Mouse (Mus musculus): ENCODE results near the gene Tas1r2. TPM values are rescaled to one million over a fixed set of nuclear protein-coding genes. Genes with fewer than 3 reads are reported as not detected.

Tas1r2 gene
- polyA plus RNA-seq, 1 experiment from 2014 or later, result not detected

GRCm38 (mm10) chr4:139650086-139650743 lies 3.1 kb upstream of the Tas1r2 start:
- no peak overlapping the region for H3K4me2 ChIP-seq (replicated peaks; ENCODE audit: low read depth, low read length)
- no peaks in the 10 kb centered on the region for H3K27me3 ChIP-seq (ENCODE audit: insufficient read depth, low read length)
- WGBS, result 67% methylated on average over 15 of the region's 15 CpGs
- no peaks in the 10 kb centered on the region for H3K9me3 ChIP-seq (ENCODE audit: low read length)
- H3K36me3 ChIP-seq (ENCODE audit: insufficient read depth, low read length), result peaks cover 18% of the 10 kb centered on the region
- no peak overlapping the region for H3K4me3 ChIP-seq (ENCODE audit: low read length)
- peaks cover 8% of the 10 kb centered on the region; the same call in 1 of the 2 replicates for H3K4me1 ChIP-seq (ENCODE audit: insufficient read depth, low read length)
- H3K27ac ChIP-seq (ENCODE audit: low read length), result no peak overlapping the region
- peak overlapping the region; percentile 19; the same call in 1 of the 2 replicates for H3K9ac ChIP-seq (replicated peaks; ENCODE audit: low read length)
- ATAC-seq (ENCODE audit: low FRiP score, low TSS enrichment), result peak; percentile 14; the same call in 1 of the 2 replicates

DNA sequence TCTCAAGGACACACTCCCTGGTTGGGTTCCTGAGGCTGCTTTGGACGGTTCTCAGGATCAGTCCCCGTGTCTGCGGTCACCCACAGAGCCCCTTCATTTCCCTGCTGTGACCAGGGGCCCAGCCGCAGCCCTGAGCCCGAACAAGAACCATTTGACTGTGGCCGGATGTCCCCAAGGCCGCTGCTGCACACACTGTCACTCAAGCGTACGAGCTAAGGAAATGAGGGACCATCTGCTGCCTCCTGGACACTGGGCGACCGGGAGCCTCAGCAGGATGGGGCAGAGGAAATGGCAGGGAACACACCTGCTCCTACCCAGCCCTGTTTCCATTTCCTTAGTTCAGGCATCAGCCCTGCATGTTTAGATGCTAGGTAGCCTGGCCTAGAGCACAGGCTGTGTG lies 2.4 kb upstream of the Tas1r2 start:
- Histone ChIP-seq H3K9ac (replicated peaks; ENCODE audit: low read length) (peak overlapping the region; percentile 19; the same call in 1 of the 2 replicates), H3K27ac (ENCODE audit: low read length) (peak overlapping the region; percentile 24; the same call in 1 of the 2 replicates)

DNA sequence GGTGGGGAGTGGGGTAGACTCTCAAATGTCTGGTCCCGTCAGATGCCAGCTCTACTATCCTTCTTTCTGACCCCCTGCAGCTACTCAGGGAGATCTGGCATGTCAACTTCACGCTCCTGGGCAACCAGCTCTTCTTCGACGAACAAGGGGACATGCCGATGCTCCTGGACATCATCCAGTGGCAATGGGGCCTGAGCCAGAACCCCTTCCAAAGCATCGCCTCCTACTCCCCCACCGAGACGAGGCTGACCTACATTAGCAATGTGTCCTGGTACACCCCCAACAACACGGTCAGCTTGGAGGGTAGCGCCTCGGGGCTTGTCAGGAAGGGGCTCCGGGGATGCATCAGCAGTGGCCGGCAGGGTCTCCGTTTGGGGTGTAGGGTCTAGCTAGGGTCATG lies 8.6 kb downstream of the Tas1r2 start:
- 91% methylated on average over 14 of the region's 14 CpGs for WGBS
- no peaks in the 10 kb centered on the region for H3K27me3 ChIP-seq (ENCODE audit: insufficient read depth, low read length)
- no peaks in the 10 kb centered on the region for H3K36me3 ChIP-seq (ENCODE audit: insufficient read depth, low read length)
- H3K4me2 ChIP-seq (replicated peaks; ENCODE audit: low read depth, low read length), result no peak overlapping the region
- no peak overlapping the region for H3K27ac ChIP-seq (ENCODE audit: low read length)
- H3K4me3 ChIP-seq (ENCODE audit: low read length), result no peak overlapping the region
- H3K9ac ChIP-seq (replicated peaks; ENCODE audit: low read length), result no peak overlapping the region
- H3K4me1 ChIP-seq (ENCODE audit: insufficient read depth, low read length), result no peaks in the 10 kb centered on the region
- no peaks in the 10 kb centered on the region for H3K9me3 ChIP-seq (ENCODE audit: low read length)
- ATAC-seq (ENCODE audit: low FRiP score, low TSS enrichment), result no peak

More for the DNA sequence above, 2.4 kb upstream of the Tas1r2 start:
- Histone ChIP-seq H3K4me3 (ENCODE audit: low read length) (no peak overlapping the region), H3K36me3 (ENCODE audit: insufficient read depth, low read length) (peaks cover 17% of the 10 kb centered on the region), H3K4me2 (replicated peaks; ENCODE audit: low read depth, low read length) (no peak overlapping the region), H3K27me3 (ENCODE audit: insufficient read depth, low read length) (no peaks in the 10 kb centered on the region), H3K9me3 (ENCODE audit: low read length) (no peaks in the 10 kb centered on the region), H3K4me1 (ENCODE audit: insufficient read depth, low read length) (peaks cover 8% of the 10 kb centered on the region; the same call in 1 of the 2 replicates)
- 46% methylated on average over 11 of the region's 11 CpGs for WGBS
- peak; percentile 64 for ATAC-seq (ENCODE audit: low FRiP score, low TSS enrichment)

DNA sequence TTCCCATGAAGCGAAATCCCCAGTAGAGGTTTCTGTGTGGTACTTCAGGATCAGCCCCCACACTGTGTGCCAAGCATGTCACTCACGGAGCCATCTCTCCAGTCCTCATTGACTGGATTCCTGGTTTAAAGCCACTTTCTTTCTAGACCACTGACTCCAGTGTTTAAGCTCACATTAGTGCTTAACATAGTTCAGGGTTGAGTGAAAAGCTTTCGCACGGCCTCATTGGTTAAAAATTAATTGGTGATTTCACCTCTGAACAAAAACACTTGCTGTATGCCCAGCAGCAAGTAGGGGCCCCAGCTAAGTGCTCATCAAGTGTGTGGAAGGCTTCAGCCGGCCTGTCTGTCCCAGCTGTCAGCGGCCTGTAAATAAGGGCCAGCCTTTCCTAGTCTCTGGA lies 14.3 kb downstream of the Tas1r2 start:
- peak; percentile 82 for ATAC-seq (ENCODE audit: low FRiP score, low TSS enrichment)
- H3K4me3 ChIP-seq (ENCODE audit: low read length), result no peak overlapping the region
- WGBS, result 50% methylated on average over 6 of the region's 6 CpGs
- H3K4me1 ChIP-seq (ENCODE audit: insufficient read depth, low read length), result 0 out of 2 replicates have a peak, but pooled peaks cover 4% of the 10 kb centered on the region
- no peak overlapping the region for H3K4me2 ChIP-seq (replicated peaks; ENCODE audit: low read depth, low read length)
- H3K9me3 ChIP-seq (ENCODE audit: low read length), result 0 out of 2 replicates have a peak, but pooled peaks cover 4% of the 10 kb centered on the region
- no peak overlapping the region for H3K9ac ChIP-seq (replicated peaks; ENCODE audit: low read length)
- H3K36me3 ChIP-seq (ENCODE audit: insufficient read depth, low read length), result no peaks in the 10 kb centered on the region
- H3K27ac ChIP-seq (ENCODE audit: low read length), result no peak overlapping the region
- no peaks in the 10 kb centered on the region for H3K27me3 ChIP-seq (ENCODE audit: insufficient read depth, low read length)

- Histone ChIP-seq H3K9ac (replicated peaks; ENCODE audit: low read length) (no peak overlapping the region), H3K4me2 (replicated peaks; ENCODE audit: low read depth, low read length) (no peak overlapping the region), H3K9me3 (ENCODE audit: low read length) (0 out of 2 replicates have a peak, but pooled peaks cover 4% of the 10 kb centered on the region), H3K4me3 (ENCODE audit: low read length) (no peak overlapping the region), H3K36me3 (ENCODE audit: insufficient read depth, low read length) (no peaks in the 10 kb centered on the region), H3K27me3 (ENCODE audit: insufficient read depth, low read length) (no peaks in the 10 kb centered on the region), H3K4me1 (ENCODE audit: insufficient read depth, low read length) (0 out of 2 replicates have a peak, but pooled peaks cover 4% of the 10 kb centered on the region), H3K27ac (ENCODE audit: low read length) (no peak overlapping the region)
- ATAC-seq (ENCODE audit: low FRiP score, low TSS enrichment), result no peak
- WGBS, result 17% methylated on average over 6 of the region's 6 CpGs
Measured at GRCm38 (mm10) chr4:139669847-139670246, 16.5 kb downstream of the Tas1r2 start.

GRCm38 (mm10) chr4:139675696-139676095 lies 22.4 kb downstream of the Tas1r2 start:
- Histone ChIP-seq H3K27me3 (ENCODE audit: insufficient read depth, low read length) (no peaks in the 10 kb centered on the region), H3K9me3 (ENCODE audit: low read length) (peaks cover 9% of the 10 kb centered on the region; the same call in 1 of the 2 replicates), H3K9ac (replicated peaks; ENCODE audit: low read length) (no peak overlapping the region), H3K27ac (ENCODE audit: low read length) (no peak overlapping the region), H3K4me2 (replicated peaks; ENCODE audit: low read depth, low read length) (no peak overlapping the region), H3K4me1 (ENCODE audit: insufficient read depth, low read length) (no peaks in the 10 kb centered on the region), H3K4me3 (ENCODE audit: low read length) (no peak overlapping the region), H3K36me3 (ENCODE audit: insufficient read depth, low read length) (no peaks in the 10 kb centered on the region)
- no peak for ATAC-seq (ENCODE audit: low FRiP score, low TSS enrichment)
- WGBS, result 59% methylated on average over 9 of the region's 9 CpGs

GRCm38 (mm10) chr4:139683728-139684638 lies 30.6 kb downstream of the Tas1r2 start:
- Histone ChIP-seq H3K9ac (replicated peaks; ENCODE audit: low read length) (no peak overlapping the region), H3K27ac (ENCODE audit: low read length) (no peak overlapping the region), H3K4me3 (ENCODE audit: low read length) (no peak overlapping the region), H3K36me3 (ENCODE audit: insufficient read depth, low read length) (no peaks in the 10 kb centered on the region), H3K9me3 (ENCODE audit: low read length) (peaks cover 10% of the 10 kb centered on the region; the same call in 1 of the 2 replicates), H3K27me3 (ENCODE audit: insufficient read depth, low read length) (no peaks in the 10 kb centered on the region), H3K4me2 (replicated peaks; ENCODE audit: low read depth, low read length) (no peak overlapping the region), H3K4me1 (ENCODE audit: insufficient read depth, low read length) (no peaks in the 10 kb centered on the region)
- no peak for ATAC-seq (ENCODE audit: low FRiP score, low TSS enrichment)
- whole genome bisulfite sequencing, result 76% methylated on average over 22 of the region's 22 CpGs

DNA sequence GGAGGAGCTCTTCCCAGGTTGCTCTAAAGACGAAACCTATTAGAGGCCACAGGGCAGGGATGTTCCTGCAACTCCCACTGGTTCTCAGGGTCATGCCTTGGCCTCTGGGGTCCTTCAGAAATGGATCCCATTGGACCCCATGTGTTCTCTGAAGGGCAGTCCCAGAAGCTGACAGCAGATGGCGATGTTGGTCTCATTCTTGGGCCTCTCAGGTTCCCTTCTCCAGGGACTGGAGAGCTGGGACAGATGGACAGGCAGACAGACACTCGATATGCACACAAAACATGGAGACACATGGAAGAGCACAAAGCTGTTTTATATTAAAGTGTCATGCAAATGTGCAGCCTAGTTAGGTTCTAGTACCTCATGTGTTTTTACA lies 31.3 kb downstream of the Tas1r2 start:
- Histone ChIP-seq H3K36me3 (ENCODE audit: insufficient read depth, low read length) (no peaks in the 10 kb centered on the region), H3K27ac (ENCODE audit: low read length) (no peak overlapping the region), H3K4me3 (ENCODE audit: low read length) (no peak overlapping the region), H3K9me3 (ENCODE audit: low read length) (peaks cover 10% of the 10 kb centered on the region; the same call in 1 of the 2 replicates), H3K9ac (replicated peaks; ENCODE audit: low read length) (no peak overlapping the region), H3K4me2 (replicated peaks; ENCODE audit: low read depth, low read length) (no peak overlapping the region), H3K27me3 (ENCODE audit: insufficient read depth, low read length) (no peaks in the 10 kb centered on the region), H3K4me1 (ENCODE audit: insufficient read depth, low read length) (no peaks in the 10 kb centered on the region)
- WGBS, result 8% methylated on average over 3 of the region's 3 CpGs
- no peak for ATAC-seq (ENCODE audit: low FRiP score, low TSS enrichment)

DNA sequence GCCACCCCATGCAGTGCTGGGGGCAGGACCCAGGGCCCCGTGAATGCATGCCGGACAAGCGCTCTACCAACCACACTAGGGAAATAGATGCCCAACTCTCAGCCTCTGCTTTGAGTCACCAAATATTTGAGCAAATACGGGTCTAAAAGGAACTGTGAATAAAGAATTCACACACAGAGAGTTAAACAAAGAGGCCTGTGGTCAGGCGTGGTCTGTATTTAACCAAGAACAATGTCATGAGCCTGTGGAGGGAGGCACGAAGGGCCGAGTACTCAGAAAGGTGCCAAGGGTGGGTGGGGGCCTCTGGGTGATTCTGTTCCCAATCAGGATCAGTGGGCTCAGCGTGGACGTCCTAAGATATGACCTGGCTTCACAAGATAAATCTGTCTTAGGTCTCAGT lies 34.7 kb downstream of the Tas1r2 start:
- no peaks in the 10 kb centered on the region for H3K36me3 ChIP-seq (ENCODE audit: insufficient read depth, low read length)
- H3K4me3 ChIP-seq (ENCODE audit: low read length), result no peak overlapping the region
- no peak for ATAC-seq (ENCODE audit: low FRiP score, low TSS enrichment)
- no peaks in the 10 kb centered on the region for H3K27me3 ChIP-seq (ENCODE audit: insufficient read depth, low read length)
- no peak overlapping the region for H3K27ac ChIP-seq (ENCODE audit: low read length)
- no peaks in the 10 kb centered on the region for H3K9me3 ChIP-seq (ENCODE audit: low read length)
- no peak overlapping the region for H3K9ac ChIP-seq (replicated peaks; ENCODE audit: low read length)
- no peak overlapping the region for H3K4me2 ChIP-seq (replicated peaks; ENCODE audit: low read depth, low read length)
- no peaks in the 10 kb centered on the region for H3K4me1 ChIP-seq (ENCODE audit: insufficient read depth, low read length)
- WGBS, result 76% methylated on average over 9 of the region's 9 CpGs

All from kidney, embryonic 16.5 days (tissue).